Mouse (Mus musculus) urinary bladder, postnatal 25 days (tissue): ENCODE measurements around the gene Msi1.

Source experiments
- DNase-seq: peaks from one replicate; pipeline ENCODE4 v3.0.0; 2022; ENCODE audit warnings: low spot score

Msi1 gene

GRCm38 (mm10) chr5:115434280-115434852, 5.0 kb downstream of the Msi1 start:
- DNase-seq = no peak

DNA sequence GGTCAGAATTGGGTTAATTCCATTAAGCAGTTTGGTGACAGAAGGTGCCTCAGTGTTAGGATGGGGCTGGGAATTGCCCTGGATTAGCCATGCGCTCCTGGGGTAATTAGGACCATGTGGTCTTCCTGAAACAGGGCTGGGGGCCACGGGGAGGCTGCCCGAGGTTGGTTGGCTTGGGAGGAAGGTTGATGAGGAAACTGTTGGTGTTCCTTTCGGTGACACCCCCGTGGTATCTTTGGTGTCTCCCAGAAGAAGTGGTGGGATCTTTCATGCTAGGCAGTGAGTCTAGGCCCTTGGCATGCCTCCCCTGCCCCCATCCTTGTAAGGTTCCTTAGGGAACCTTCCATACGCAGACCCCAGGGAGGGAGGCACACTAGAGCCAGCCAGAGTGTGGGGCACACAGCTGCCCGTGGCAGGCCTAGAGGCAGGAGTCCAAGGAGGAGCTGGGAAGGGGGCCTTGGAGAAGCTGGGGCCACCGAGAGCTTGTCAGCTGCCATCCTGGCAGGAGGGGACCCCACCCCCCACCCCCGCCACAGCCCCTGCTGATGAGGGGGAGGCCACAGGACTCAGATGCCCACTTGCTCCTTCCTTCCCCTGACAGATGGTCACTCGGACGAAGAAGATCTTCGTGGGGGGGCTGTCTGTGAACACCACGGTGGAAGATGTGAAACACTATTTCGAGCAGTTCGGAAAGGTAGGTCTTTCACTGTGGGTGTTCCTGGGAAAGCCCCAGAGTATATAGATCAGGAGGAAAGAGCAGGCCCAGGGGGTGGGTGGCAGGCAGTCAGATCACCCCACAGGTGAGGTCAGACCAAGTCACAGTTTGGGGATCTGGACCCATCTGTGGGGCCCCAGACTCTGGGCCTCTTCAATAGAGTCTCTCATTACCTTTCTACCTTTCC, 5.7 kb downstream of the Msi1 start:
- DNase-seq = no peak

GRCm38 (mm10) chr5:115435755-115436379, 6.5 kb downstream of the Msi1 start:
- no peak for DNase-seq

GRCm38 (mm10) chr5:115436421-115437124, 7.2 kb downstream of the Msi1 start:
- peak; percentile 22 for DNase-seq

DNA sequence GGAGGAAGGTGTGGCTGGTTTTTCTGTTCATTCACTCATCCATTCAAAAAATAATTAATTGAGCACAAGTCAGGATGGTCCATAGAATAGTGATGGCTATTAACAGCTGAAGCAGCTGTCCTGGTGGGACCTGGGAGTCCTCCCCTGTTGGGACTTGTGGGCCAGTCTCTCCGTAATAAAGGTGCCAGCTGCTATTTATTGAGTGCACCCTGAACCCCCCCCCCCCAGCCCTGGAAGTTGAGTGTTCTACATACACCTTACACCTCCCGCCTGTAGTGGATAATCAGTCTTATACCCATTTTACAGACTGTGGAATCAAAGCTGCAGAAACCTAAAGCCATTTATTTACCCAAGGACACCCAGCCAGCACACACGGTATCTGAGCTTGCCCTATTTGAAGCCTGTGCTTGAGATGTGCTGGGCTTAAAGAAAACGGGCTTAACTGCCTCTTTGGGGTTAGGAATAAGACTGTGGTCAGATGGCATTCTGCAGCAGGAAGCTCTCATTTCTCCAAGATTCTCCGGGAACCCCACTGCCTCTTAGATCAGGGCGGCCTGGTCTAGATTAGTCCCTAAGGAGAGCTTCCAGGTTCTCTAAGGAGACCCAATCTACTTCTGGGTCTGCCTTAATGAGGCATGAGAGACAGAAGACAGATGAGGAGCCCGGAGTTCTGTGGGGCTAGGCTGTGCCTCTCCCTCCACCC, 8.0 kb downstream of the Msi1 start:
- no peak for DNase-seq

DNA sequence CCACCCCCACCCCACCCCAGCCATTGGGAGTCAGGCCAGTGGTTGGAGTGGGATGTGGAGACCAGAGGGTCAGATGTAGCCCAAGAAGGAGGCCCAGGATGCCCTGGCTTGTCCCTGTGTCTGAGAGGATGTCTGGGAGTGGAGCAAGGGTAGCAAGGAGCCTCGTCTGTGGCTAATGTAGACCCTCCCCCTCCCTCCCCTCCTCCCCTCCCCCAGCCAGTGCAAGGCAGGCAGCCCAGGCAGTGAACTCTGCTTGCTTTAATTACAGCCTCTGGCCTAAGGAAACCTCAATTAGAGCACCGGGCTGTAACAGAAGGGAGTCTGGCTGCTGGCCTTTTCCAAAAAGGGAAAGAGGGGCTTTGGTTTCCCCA, 8.5 kb downstream of the Msi1 start:
- DNase-seq = no peak

DNA sequence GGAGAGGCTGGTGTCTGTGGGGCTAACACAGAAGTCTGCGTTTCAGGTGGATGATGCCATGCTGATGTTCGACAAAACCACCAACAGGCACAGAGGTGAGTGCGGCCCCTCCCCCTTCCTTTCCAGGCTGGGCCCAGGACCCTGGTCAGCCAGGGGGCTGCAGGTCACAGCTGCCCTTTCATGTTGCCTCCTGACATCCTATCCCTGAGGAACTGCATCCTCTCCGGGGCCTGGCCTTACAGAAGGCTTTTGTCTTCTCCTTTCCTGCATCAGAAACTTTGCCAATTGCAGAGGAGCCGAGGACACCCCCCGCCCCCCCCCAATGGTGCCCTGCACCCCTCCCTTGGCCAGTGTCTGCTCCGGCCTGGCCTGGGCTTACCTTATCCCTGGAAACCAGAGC, 9.3 kb downstream of the Msi1 start:
- no peak for DNase-seq

DNA sequence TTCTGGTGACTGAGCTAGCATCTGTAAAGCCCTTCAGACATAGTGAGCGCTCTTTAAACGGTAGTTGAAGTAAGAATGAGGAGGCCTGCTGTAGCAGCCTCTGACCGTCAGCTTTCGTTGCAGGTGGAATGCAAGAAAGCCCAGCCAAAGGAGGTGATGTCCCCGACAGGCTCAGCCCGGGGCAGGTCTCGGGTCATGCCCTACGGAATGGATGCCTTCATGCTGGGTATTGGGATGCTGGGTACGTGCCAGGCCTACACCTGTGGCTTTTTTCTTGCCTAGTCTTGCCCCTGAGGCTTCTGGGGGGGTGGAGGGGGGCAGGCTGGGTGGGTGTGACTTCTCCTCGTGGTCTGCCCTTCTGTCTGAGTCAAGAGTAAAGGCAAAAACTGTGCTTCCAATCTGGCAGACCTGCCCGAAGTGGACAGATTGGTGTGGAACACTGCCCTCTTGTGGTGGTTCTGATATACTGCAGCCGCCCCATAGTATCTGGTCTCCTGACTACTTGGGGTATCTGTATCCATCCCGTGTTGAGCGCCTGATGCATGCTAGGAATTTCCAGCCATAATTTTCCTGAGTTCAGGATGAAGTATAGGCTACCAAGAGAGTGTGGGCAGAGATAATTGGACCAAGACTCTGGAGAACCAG, 11.9 kb downstream of the Msi1 start:
- peak; percentile 74 for DNase-seq

DNA sequence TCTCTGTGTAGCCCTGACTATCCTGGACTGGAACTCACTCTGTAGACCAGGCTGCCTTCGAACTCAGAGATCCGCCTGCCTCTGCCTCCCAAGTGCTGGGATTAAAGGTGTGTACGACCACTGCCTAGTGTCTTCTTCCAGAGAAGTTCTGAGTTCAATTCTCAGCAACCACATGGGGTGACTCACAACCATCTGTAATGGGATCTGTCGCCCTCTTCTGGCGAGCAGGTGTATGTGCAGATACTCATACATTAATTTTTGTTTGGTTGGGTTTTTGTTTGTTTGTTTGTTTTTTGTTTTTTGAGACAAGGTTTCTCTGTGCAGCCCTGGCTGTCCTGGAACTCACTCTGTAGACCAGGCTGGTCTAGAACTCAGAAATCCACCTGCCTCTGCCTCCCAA, 13.3 kb downstream of the Msi1 start:
- peak; percentile 16 for DNase-seq

DNA sequence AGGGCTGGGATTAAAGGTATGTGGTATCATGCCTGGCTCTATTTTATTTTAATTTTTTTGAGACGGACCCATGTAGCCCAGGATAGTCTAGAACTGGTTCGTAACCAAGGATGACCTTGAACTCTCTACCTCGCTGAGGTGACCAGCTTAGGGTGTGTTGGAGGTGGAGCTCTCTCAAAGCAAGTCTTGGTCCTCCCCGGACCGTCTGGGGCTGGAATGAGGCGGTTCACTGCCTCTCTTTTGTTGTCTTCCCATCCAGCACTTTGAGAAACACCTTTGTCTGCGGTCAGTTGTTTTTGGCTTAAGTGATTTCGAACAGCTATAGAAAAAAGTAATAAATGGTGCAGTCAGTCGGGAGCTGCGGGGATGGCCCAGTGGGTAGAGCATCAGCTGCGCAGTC, 14.7 kb downstream of the Msi1 start:
- no peak for DNase-seq

DNA sequence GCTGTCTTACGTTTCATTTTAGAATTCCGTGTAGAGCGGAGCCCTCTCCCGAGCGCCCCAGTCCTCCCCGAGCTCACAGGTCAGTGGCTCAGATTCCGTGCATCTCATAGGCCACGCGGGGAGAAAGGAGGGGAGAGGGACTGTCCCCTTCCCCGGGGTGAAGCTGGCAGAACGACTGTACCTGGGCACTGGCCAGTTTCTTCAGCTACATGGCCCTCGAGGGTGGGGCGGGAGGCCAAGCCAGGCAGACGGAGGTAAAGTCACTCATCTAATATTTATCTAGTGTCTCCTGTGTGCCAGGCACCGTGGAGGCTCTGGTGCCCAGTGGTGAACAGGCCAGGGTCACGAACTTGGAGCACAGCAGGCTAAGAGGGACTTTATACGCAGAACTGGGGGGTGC, 17.7 kb downstream of the Msi1 start:
- no peak for DNase-seq

DNA sequence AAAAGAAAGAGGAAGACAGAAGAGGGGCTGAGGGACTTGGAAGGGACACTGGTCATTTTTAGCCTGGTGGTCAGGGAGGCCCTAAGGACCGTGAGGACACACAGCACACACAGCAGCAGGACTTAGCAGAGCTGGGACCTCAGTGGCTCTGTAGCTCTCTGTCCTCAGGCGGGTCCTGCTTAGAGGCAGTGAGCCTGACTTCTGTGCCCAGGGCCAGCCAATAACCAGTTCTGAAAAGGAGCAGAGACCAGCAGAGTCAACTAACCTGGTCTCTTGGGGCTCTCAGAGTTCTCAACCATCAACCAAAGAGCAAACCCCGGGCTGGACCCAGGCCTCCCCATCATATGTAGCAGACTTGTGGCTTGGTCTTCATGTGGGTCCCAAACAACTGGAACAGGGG, 19.8 kb downstream of the Msi1 start:
- no peak for DNase-seq

DNA sequence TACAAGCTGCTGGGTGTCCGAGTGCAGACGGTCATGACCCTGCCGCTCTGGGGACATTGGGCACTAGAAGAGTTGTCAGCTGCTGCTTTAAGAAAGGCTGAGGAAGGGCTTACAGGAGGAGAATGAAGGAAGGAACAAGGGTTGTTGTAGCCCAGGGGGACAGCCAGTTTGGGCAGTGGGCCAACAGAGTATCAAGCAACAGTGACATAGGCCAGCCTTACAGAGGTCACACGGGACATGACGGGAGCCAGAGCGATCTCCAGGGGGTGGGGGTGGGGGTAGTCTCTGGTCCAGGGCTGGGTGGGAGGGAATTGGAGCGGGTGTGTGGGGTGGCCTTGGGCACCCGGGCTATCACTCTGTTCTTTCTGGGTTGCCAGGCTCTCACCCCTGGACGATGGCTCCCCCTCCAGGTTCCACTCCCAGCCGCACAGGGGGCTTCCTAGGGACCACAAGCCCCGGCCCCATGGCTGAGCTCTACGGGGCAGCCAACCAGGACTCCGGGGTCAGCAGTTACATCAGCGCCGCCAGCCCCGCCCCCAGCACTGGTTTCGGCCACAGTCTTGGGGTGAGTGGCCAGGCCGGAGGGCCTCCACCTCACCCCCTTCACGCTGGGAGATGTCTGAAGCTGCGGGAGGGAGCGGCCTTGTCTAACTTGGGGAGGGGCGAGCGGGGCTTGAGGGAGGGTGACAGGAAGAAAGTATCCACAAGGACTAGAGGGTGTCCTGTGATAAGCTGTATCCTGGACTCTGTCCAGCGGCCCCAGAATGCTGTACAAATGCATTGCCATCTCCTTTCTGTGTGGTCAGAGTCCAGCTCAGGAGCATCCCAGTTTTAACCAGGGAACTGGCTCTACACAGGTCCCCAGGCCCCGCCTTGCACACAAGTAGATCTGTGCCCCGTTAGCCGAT, 21.3 kb downstream of the Msi1 start:
- no peak for DNase-seq

- no peak for DNase-seq
These were observed 25.2 kb downstream of the Msi1 start for GRCm38 (mm10) chr5:115454422-115455090.

GRCm38 (mm10) chr5:115455838-115456237, 26.4 kb downstream of the Msi1 start:
- no peak for DNase-seq

DNA sequence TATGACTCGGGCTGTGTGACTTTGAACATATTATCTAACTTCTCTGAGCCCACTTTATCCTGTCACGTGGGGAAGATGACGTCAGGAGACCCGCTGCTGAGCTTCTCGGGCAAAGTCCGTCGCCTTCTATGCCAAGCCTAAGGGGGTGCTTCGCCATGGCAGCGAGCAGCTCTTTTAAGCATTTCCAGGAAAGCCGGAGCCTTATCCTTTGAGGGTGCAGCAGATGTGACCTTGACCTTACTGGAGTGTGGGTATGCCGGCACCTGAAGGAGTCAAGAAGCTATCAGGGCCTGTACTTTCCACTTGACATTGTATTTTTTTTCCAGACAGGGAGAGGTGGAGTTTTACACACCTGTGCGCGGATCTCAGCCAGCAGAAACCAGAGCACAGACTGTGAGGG, 29.5 kb downstream of the Msi1 start:
- no peak for DNase-seq

DNA sequence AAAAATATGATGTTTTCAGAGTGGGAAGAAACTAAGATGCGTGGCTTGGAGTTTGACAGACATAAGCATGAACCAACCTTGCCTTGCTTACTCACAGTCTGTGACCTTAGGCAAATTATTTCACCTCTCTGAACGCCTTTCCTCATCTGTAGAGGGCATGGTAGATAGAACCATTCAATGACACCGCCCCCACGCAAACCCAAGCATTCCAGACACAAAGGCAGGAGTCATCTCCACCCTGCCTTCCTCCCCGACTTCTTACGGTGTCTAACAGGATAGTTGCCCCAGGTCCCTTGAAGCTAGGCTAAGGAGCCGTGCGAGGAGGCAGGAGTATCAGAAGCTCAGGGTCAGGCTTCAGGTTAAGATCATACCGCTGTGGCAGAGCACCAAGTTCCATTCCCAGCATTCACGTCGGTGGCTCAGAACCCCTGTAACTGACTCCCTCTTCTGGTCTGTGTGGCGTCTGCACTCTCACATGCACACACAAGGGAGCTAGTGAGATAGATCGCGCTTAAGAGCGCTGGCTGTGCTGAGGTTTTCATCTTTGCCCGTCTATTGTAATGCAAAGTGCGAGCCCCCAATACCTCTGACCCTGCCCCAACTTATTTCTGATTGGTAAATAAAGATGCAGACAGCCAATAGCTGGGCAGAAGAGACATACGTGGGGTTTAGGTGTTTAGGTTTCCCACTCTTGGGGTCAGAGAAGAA, 35.2 kb downstream of the Msi1 start:
- DNase-seq = no peak

DNA sequence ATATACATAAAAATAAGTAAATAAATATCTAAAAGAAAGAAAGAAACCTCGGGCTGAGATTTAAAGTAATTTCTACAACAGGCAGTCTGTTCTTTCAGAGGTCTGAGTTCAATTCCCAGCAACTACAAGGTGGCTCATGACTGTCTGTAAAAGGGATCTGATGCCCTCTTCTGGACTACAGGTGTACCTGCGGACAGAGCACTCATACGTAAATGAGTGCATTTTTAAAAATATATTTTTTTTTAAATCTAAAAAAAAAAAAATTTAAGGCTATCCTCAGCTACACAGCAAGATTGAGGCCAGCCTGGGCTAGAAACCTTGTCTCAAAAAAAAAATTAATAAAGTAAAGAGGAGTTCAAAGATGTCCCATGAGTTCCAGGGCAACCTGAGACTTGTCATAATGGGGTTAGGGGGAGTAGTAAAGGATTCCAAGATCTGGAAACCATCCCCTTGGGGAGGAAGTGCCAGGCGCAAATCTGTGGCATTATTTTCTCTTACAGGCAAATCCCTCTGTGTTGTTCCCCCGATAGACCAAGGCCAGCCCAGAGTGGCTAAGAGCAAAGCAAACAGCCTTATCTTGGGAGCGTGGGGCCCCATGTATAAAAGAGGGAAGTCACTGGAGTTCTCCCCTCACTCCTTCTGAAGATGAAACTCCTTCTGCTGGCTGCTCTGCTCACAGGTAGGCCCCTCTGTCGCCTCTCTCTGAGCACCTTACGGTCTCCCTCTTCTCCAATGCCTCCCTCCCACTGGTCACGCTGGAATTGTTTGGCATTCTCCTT, 36.4 kb downstream of the Msi1 start, which contains the start of gene Pla2g1b:
TSS of gene Pla2g1b (plus strand) at position 621 of the 779 bp plus-strand sequence.
- no peak for DNase-seq
